Mouse (Mus musculus) granulocyte monocyte progenitor cell, adult 5-6 weeks (primary cell): ENCODE results near the gene Exo5. TPM values are rescaled to one million over a fixed set of nuclear protein-coding genes. Genes with fewer than 3 reads are reported as not detected.
A peak's percentile ranks its signal among the peaks of the same experiment; 100 is the strongest.

Experiments used
- ATAC-seq: replicated peaks from 2 replicates; pipeline ENCODE4 v1.8.0; 2016; ENCODE audit warnings: mild to moderate bottlenecking, moderate TSS enrichment, inconsistent platforms; ENCODE audit not compliant: poor library complexity, severe bottlenecking
- total RNA-seq, 2 experiments: library from RNA; stranded (forward) in 1 of 2; stranded (reverse) in 1 of 2; fragments of 200-712, 200-1000 nt in 1 of 2; fragments of >200 nt in 1 of 2; fragmentation: Nextera tagmentation in 1 of 2; gene quantifications; 2 replicates each; pipeline ENCODE4 v1.2.3; 2014 to 2017

Exo5 gene
- 15.4 and 17.6 TPM in 2 replicates for total RNA-seq (2014; fragmentation: Nextera tagmentation)
- total RNA-seq (2017): 16.4 and 18.1 TPM in 2 replicates

DNA sequence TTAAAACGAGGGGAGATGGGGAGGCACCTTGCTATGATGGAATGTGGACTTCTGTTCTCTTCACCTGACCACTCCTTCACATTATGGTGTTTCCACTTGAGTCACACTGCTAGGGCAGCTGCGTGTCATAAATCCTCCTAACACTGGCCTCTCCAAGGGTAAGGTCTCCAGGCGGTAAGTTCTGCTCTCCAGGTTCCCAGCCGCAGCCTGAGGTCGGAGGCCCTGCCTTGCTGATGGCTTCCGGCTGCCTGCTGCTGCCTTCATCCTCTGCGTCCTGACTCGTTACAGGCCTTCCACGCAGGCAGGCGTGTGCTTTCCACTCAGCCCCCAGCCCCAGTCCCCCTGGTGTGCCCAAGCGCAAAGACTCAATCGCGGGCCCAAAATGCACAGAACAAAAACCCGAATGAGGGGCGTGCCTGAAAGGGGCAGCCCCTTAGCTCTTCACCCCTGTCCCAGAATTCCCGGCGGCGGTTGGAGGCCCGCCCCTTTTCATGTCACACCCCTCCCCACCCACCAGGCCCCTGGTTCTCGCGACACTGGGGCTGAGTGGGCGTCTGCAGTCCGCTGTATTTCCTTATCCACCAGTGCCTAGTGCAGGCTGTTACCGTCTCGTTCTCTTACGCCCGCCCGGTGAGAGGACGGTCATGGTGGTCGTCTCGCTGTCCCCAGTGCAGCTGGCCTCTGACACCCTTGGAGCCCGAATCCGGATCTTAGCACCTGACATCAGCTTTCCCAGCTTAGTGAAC, at the start of gene Exo5:
Exo5 (minus strand) TSS at position 464 of the 746 bp plus-strand sequence.
- ATAC-seq: peak; percentile 97

DNA sequence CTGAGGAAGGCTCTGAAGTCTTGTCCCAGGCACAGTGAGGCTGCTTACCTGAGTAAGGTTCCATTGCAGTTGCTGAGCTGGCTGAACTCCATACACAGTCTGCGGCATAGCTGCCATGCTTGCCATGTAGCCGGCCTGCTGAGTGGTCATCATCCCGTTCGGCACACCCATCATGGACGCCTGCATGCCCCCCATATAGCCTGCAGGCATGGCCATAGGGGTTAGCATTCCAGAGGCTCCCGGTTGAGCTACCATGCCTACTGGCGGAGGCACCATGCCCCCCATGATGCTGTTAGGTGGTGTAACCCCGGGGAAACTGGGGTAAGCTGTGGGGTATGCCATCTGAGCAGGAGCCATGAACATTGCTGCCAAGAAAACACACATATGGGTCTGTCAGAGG, 47.0 kb upstream of the Exo5 start:
- no peak for ATAC-seq

DNA sequence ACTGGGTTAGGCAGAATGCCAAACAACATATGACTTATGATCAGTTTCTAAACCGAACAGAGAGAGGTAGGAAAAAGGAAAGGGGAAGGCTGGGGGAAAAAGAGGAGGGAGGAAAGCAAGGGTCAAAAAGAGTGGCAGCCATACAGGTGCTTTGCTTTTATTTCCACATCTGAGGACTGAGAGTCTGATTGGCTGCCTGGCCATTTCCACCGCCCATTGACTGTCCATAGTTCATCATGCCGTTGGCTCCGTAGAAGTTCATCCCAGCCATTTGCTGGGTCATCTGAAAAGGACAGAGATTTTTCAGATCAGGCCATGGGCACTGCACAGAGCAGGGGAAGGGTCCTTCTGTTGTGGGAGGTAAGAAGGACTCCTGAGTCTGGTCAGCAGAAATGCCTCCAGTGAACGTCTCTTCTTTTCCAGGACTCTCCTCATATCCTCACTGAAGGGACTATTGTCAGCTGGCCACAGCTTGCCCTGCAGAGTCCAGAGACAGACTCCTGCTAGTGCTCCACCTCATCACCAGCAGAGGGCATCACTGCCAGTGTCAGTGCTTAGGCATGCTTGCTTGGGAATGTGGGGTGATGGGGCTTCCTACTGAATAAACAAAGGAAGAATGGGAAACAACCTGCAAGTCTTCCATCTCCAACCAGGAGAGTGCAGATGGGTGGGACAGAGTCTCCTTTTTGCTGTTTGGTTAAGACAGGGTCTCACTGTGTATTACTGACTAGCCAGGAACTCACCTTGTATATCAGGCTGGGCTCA, 44.7 kb upstream of the Exo5 start:
- peak; percentile 62; the same call in 1 of the 2 replicates for ATAC-seq

DNA sequence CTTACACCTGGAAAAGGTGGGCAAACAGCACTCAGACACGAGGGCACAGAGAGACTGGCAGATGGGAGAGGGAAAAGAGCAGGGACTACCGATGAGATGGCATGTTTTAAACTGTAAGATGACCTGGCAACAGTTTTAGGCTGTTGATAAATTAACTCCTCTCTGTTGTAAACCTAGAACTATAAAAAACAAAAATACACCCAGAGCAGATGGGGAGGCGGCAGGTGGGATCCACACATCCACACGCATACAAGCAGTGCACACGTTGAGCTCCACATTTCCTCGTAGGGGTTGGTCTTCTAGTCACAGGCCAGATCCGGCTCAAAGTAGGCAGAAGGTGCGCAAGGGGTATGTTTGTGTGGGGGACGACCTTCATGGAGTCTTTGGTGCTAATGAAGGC, 43.7 kb upstream of the Exo5 start:
- no peak for ATAC-seq

DNA sequence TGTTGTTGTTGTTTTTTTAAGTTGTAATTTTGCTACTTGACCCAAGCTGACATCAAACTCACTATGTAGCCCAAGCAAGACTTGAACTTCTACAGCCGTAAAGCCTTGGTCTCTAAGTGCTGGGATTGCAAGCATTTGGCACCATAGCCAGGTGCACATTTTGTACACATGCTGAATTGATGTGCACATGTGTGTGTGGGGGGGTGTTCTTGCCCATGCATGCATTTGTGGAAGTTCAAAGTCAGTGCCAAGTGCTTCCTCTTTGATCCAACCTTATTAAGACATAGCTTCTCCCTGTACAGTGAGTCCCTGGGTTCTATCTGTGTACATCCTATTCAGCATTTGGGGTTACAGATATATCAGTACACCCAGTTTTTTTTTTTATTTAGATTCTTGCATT, 30.8 kb upstream of the Exo5 start:
- ATAC-seq: 0 out of 2 replicates have a peak, but pooled peaks have one; percentile 21

DNA sequence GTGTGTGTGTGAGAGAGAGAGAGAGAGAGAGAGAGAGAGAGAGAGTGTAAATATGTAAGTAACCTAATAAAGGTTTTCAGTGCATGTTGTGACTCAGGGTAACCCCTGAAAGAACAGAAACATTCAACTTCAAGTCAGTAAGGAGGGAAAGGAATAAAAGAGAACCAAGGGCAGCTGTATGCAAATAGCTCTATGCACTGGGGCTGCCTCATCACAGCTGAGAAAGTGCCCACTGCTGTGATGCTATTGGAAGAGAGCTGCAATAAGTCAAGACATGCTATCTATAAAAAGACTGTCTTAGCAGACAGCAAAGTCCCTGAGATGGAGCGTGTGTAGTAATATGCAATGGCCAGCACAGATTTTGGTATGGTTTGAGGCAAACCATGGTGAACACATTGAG, 28.9 kb upstream of the Exo5 start:
- ATAC-seq: no peak

DNA sequence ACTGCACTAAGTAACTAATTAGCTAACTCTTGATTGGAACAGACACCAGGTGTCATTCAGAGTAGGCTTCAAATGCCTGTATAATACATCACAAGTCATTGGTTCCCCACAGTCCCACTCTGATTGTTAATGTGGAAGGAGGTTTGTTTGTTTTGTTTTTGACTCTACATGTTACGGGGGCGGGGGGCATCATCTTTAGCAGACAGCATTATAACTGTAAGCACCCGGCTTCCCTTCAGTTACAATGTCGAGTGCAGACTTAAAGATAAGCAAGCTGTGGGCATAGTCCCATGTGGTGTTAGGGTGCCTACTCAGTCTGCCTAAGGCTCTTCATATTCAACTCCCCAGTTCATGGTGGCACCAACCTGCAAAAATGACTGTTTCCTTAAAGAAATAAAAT, 28.2 kb upstream of the Exo5 start:
- ATAC-seq: no peak

DNA sequence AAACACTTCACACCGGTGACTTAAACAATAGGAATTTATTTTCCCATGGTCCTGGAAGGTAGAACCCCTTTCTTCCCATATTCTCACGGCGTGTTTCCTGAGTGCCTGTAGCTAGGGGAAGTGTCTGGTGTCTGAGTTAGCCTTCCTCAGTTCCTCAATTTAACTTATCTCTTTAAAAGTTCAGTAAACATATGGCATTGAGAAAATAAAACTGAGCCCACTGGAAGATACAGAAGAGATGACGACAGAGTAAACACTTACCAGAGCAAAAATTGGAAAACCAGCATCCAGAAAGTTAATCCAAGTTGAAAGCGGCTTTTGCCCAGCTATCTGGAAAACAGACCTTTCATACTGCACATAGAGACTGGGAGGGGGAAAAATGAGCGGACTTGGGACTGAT, 27.3 kb upstream of the Exo5 start:
- ATAC-seq: peak; percentile 65

DNA sequence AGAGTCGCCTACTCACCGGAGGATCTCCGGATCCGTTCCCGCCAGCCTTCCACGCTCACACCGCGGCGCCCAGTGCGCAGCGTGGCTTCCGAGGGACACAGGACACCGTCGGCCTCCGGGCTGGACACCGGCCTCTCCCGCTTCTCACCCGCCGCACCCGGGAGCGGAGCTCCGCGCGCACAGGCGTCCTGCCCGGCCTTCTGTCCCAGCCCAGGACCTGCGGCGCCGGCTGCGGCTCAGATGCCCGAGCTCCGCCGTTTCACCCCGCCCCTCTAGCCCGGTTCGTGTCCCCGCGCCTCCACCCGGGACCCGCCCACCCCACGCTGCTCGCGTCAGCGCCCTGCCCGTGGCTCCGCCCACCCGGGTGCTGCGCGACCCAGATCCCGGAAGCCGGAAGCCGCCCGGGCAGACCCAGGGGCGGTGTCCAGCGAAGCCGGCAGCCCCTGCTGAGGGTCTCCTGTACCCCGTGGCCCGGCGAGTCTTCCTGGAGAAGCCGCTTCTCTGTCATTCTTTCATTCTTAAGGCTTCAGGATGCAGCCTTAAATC, 26.7 kb upstream of the Exo5 start, which contains the start of gene Zfp69:
Zfp69 (minus strand) TSS at position 272 of the 546 bp plus-strand sequence.
- ATAC-seq: peak; percentile 89

DNA sequence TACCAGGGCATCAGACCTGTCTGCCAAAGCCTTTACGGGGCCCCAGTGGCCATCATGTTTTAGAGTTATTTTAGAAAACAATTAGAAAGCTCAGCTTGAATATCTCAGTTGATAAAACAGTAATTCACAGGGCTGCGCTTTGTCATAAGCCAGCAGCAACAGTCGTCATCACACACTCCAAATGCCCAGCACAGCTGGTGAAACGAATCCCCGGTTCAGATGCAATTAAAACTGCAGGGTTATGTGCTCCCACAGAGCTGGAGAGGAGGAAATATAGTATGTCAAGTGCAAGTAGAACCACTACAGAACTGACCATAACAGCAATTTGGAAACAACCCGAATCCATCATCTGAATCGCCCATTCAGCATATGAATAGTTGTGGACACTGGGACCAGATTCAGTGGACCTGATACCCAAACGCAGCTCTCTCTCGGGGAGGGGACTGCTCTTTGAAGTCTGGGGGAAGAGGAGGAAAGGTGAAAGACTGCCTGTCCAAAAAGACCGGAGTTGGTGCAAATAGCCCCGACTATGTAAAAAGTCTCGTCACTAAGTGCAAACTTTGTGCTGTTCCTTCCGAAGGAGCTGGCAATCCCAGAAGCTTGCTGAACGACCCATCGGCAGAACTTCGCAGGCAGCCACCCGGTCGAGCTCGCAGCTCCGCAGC, 26.1 kb upstream of the Exo5 start:
- no peak for ATAC-seq

DNA sequence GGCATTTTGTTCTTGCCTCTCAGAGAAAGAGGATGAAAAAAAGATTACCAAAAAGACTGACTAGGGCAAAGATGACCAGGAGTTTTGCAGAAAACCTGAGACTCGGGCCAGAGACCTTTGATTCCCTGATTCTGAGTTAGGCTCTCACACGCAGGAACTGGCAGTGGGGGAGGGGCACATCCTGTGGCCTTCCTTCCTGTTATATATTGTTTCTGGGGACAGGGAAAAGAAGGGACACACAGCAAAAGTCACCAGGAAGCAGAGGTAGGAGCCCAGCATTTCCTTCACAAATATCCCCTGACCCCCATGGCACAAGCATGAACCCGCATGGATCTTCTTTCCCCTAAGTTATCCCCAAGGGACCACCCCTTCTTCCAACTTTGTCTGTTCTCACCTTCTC, 24.1 kb upstream of the Exo5 start:
- no peak for ATAC-seq

DNA sequence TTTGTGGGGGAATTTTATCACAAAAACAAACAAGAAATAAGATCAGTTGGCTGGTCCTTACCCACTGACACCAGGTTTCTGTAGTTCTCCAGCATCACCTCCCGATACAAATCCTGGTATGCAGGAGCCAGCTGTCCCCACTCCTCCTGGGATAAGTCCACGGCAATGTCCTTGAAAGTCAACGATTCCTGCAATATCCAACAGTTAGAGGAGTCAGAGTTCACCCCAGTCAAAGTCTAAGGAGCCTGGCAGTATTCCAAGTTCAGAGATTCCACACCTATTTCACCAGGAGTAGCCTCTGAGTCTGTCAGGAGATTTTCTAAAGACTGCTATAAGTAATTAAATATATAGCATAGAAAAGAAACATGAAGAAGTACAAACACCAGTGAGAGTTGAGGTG, 10.2 kb upstream of the Exo5 start:
- no peak for ATAC-seq

DNA sequence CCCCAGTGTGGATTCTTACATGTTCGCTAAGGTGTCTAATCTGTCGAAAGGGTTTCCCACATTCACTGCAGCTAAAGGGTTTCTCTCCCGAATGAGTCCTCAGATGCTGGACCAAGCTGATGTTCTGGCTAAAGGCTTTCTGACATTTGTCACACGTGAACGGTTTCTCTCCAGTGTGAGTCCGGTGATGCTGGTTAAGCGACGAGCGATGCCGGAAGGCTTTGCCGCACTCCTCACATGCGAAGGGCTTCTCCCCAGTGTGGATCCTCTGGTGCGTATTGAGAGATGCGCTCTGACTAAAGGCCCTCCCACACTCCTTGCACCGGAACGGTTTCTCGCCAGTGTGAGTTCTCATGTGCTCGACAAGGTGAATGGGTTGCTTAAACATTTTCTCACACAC, 5.9 kb upstream of the Exo5 start:
- ATAC-seq: no peak

DNA sequence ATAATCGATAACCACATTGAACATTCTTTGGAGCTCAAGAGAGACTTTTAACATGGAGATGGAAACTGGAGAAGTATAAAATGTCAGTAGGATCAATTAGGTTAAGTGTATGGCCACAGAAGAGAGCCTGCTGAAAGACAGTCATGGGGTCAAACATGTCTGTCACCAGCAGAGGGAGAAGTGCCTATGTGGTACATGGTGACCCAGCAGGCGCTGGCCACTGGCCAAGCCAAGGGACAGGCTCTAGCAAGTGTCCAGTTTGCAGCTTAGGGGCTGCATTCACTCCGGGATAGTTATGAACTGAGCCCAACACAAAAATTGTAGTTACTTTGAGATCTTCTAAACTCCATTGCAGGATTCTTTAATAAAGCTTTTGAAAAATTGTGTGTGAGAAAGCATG, 3.9 kb upstream of the Exo5 start:
- ATAC-seq: no peak

DNA sequence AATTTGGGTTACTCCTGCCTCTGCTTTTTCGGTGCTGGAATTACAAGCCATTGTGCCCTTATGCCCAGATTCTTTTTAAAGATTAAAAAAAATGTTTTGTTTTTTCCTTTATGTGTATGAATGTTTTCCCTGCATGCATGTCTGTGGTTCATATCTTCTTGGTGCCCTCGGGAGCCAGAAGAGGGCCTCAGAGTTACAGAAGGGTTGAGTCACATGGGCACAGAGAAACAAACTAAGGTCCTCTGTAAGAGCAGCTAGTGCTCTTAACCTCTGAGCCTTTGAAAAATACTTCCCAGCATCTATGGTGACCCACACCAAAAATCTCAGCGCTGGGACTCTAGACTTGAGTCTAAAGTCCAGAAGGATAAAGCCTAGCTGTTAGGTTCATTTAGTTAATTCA, 569 bp upstream of the Exo5 start:
- ATAC-seq: peak; percentile 28; the same call in 1 of the 2 replicates

DNA sequence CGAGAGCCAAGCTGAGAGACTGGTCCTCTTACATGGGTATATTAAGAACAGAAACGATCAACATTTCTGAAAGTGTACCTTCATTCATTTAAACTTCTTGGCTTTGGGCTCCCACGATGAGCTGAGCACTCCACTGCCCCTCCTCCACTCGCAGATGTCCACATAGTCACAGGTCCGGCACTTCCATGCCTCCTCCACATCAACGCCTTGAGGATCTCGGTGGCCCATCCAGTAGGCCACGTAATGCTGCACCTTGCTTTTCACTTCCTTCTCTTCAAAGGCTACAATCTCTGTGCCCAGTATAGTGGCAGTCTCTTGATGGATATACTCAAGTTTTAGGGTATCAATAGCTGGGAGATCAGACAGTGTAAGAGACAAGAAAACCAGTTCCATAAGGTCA, 3.4 kb downstream of the Exo5 start:
- no peak for ATAC-seq

DNA sequence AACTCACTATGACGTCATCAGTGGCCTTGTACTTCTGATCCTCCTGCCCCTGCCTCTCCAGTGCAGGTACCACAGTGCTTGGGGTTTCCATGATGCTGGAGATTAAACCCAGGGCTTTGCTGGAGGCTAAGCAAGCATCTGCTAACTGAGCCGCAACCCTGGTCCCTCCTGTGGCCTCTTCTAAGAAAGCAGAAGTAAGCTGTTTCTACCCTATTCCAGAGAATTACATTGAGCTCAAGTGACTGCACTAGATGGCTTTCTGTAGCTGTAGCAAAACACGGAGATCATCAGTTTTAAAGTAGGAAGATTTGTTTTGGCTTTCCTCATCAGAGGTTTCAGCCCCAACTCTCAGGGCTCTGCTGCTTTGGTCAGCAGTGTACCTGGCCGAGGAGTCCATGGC, 10.3 kb downstream of the Exo5 start:
- peak; percentile 69 for ATAC-seq

DNA sequence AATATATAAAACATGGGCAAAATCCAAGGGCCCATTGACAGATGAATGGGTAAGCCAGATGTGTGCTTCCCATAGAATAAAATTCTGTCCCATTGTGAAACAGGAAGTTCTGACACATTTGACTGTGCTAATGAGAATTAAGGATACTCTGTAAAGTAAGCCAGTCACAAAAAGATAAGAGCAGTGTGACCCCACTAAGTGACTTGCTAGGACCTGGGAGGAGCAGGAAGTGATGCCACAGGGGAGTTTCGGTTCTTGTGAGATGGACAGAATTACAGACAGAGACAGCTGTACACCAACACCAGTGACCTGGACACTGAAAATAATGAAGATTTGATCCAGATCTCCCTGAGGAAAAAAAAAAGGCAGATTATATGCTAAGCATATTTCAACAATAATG, 11.0 kb downstream of the Exo5 start:
- peak; percentile 72 for ATAC-seq

DNA sequence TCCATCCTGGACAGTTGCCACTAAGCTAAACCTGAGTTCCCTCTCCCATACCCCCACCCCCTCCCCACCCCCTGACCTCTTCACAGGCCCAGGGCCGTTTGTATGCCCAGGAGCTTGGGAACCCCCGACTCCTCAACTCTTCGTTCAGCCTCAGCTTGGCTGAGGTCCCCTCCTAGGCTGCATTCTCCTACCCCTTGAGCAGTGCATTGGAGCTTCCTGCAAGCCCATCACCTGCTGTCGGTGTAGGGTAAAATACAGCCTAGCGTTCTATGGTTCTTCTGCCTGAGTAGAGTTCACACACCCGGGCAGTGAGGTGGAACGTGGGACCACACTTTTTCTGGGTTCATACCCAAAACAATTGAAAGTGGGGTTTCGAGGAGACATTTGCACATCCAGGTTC, 11.4 kb downstream of the Exo5 start:
- ATAC-seq: no peak

DNA sequence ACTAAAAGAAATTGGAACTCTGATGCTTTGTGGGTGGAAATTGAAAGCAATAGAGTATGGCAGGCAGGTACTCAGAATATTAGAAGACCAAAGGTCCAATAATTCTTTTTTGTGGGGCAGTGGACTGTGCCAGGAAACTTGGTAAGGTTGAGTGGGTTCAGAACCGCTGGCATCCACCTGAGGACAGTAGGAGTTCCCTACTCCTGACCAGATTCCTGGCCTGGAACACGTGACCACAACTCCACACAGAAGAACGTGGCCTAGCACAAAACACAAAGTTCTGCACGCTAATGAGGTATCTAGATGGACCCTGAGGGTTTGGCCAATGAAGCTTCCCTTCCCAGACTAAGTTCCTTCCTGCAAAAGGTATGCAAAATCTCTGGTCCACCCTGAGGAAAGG, 12.0 kb downstream of the Exo5 start:
- no peak for ATAC-seq

DNA sequence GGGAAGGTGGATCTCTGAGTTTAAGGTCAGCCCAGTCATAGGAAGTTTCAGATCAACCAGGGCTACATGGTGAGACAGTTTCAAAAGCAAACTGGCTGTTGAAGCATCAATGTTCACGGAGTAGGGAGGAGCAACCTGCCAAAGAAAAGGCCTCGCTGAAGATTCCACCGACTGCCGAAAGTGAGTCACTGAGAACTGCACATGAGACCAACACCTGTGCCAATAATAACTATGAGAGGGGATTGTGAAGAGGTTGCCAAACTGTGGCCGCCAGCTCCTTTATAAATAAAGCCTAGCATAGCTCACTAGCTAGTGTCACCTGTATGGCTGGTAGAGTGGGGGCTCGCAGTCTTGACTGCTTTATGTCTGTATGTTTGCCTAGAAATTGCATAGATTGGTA, 13.7 kb downstream of the Exo5 start:
- ATAC-seq: no peak
